Mouse (Mus musculus) lung, postnatal 4 days (tissue): Measurements from ENCODE around the gene Polr3h.
A peak's percentile ranks its signal among the peaks of the same experiment; 100 is the strongest.
"Not testable (repeated sequence)": the region's sequence is repeated elsewhere in the genome, so short reads cannot be mapped to it uniquely, and the experiment has no call there.

Experiments
- DNase-seq, 2 experiments: peaks; one replicate each; pipeline ENCODE4 v3.0.0; 2021

Gene Polr3h

GRCm38 (mm10) chr15:81915663-81916062 lies 10.4 kb downstream of the Polr3h start:
- DNase-seq = no peak

GRCm38 (mm10) chr15:81914668-81915067 lies 11.4 kb downstream of the Polr3h start:
- no peak for DNase-seq

- no peak for DNase-seq
Measured at GRCm38 (mm10) chr15:81912498-81912897, 13.5 kb downstream of the Polr3h start.

GRCm38 (mm10) chr15:81908767-81909166 lies 17.3 kb downstream of the Polr3h start:
- not testable (repeated sequence) for DNase-seq

- no peak for DNase-seq
Measured at GRCm38 (mm10) chr15:81907953-81908352, 18.1 kb downstream of the Polr3h start.

- peak in 1 of 2 experiments; percentile 83 for DNase-seq
Measured at GRCm38 (mm10) chr15:81904939-81905338, 21.1 kb downstream of the Polr3h start.

- no peak for DNase-seq
Measured at GRCm38 (mm10) chr15:81898751-81899150, 27.3 kb downstream of the Polr3h start.

GRCm38 (mm10) chr15:81897607-81898285 lies 28.3 kb downstream of the Polr3h start:
- no peak for DNase-seq

- DNase-seq = no peak
Measured at GRCm38 (mm10) chr15:81896407-81896806, 29.6 kb downstream of the Polr3h start.

- DNase-seq = peak; percentile 39 to 61
Measured at GRCm38 (mm10) chr15:81894002-81894401, 32.0 kb downstream of the Polr3h start.

- DNase-seq = no peak
Measured at GRCm38 (mm10) chr15:81891822-81892580, 34.0 kb downstream of the Polr3h start.

- DNase-seq = no peak
Measured at GRCm38 (mm10) chr15:81891140-81891802, 34.8 kb downstream of the Polr3h start.

- no peak for DNase-seq
Measured at GRCm38 (mm10) chr15:81889175-81889574, 36.9 kb downstream of the Polr3h start.

- no peak for DNase-seq
Measured at GRCm38 (mm10) chr15:81886795-81887550, 39.1 kb downstream of the Polr3h start.

GRCm38 (mm10) chr15:81885418-81885934 lies 40.6 kb downstream of the Polr3h start:
- no peak for DNase-seq

GRCm38 (mm10) chr15:81882348-81882747 lies 43.7 kb downstream of the Polr3h start:
- DNase-seq = no peak

GRCm38 (mm10) chr15:81879531-81880401 lies 46.3 kb downstream of the Polr3h start:
- no peak for DNase-seq

- peak; percentile 98 to 99 for DNase-seq
Measured at GRCm38 (mm10) chr15:81872262-81873136, 53.5 kb downstream of the Polr3h start, which contains the start of gene Aco2. TSS of gene Aco2 (plus strand) at chr15:81872309.

- DNase-seq = peak; percentile 87 to 89
Measured at GRCm38 (mm10) chr15:81871604-81872261, 54.3 kb downstream of the Polr3h start, which contains the start of gene Phf5a. TSS of gene Phf5a (minus strand) at chr15:81871911.

GRCm38 (mm10) chr15:81869985-81870384 lies 56.1 kb downstream of the Polr3h start:
- DNase-seq = no peak
